Mouse (Mus musculus): Measurements from ENCODE around the gene Dlx3.

Gene Dlx3

DNA sequence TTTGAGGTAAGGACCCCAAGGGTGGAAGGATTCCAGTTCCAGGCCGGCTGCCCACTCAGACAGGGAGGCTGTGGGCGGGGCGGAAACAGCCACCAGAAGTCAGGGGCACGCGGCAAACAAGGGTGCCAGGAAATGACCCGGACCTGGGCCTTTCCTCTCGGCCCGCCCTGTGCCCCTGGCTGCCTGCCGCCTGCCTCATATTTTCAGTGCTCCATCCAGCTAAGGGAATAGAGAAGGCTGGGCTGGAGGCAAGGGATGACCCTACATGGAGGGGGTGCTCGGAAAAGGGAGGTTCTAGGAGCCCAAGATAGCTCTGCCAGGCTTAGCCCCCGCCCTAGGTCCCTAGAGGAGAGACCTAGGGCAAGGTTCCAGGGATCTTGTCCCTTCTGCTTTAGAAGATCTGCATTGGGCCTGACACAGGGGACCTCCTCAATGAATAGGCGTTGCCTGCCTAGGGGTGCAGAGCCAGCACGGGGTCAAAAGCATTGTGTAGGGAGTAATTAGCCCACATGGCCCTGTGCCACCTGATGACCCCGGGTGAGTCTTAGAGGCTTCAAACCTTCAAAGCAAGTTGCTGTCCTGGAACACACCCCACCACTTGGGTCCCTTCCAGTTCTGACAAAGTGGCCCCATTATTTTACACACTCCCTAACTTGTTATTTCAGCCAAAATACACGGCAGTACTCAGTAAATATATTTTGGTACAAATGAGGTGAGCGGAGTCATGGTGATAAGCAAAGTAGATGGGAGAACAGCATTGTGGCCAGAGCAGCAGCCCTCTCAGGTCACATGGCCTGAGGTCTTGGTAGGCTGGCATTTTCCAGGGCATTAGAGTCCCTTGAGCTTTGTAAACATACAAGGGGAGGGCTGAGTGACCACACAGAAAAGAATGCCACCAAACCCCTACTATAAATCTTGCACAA, 30.8 kb upstream of the Dlx3 start:
- peak; percentile 61 for DNase-seq (ENCODE audit: low spot score)

- no peak for DNase-seq (ENCODE audit: low spot score)
These were observed 26.8 kb upstream of the Dlx3 start for GRCm38 (mm10) chr11:95093077-95093476.

DNA sequence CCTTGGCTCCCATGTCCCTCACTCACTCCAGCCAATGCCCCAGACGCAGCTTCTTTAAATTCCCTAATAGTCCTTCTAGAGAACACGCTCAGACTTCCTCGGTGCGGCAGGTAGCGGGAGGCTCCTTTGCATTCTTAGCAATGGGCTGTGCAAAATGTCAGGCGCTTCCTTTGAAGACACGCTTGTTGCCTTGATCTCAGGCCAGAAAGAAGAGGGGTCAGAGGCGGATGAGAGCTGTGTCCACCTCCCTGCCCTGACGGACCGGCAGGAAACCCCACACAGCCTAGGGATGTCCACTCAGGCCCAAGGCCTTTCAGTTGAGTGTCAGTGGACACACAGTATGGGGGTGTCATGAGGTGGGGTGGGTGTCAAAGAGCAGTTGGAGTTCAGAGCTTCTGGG, 24.3 kb upstream of the Dlx3 start:
- no peak for DNase-seq (ENCODE audit: low spot score)

GRCm38 (mm10) chr11:95096608-95097373, 23.1 kb upstream of the Dlx3 start:
- DNase-seq (ENCODE audit: low spot score) = peak; percentile 79

DNA sequence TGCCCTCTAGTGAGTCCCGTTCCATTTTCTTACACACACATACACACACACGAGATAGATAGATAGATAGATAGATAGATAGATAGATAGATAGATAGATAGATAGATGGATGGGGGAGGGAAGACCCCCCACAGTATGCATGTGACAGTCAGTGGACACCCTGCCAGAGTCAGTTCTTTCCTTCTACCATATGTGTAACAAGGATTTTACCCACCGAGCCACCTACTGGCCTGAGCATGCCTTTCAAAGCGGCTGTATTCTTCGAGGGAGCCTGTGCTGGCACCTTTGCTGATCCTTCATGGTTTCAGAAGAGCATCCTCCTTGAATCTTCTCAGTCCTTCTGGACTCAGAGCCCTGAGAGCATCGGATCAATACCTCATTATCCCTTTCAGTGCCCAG, 22.0 kb upstream of the Dlx3 start:
- no peak for DNase-seq (ENCODE audit: low spot score)

DNA sequence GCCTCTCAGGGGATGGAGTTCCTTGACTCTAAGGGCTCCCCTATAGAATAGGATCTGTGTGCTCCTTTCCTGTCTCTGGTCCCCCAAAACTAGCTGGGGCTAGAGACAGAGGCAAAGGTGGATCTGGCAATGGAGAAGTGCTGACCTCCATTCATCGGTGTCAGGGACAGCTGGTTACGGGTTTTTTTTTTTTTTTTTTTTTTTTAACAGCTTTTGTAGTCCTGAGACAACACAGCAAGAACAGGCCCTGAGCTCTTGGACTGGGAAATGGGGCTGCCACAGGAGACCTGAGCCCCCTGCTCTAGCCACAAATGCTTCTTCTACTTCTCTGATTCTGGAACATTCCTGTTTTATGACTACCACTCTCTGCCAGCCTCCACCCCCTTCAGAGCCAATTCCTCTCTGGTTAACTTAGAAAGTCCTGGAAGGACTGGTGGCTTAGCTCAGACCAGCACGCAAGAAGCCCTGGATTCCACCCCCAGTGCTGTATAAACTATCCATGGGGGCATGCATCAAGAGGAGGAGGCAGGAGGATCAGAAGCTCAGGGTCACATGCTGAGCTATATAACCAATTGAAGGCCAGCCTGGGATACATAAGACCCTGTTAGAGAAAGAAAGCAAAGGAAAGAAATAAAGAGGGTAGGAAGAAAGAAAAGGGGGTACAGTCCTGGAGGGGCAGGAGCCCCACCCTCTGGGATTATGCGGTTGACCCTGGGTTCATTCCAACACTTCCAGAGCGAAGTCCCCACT, 21.4 kb upstream of the Dlx3 start:
- DNase-seq (ENCODE audit: low spot score) = no peak

GRCm38 (mm10) chr11:95100393-95100792, 19.5 kb upstream of the Dlx3 start:
- DNase-seq (ENCODE audit: low spot score) = peak; percentile 56

DNA sequence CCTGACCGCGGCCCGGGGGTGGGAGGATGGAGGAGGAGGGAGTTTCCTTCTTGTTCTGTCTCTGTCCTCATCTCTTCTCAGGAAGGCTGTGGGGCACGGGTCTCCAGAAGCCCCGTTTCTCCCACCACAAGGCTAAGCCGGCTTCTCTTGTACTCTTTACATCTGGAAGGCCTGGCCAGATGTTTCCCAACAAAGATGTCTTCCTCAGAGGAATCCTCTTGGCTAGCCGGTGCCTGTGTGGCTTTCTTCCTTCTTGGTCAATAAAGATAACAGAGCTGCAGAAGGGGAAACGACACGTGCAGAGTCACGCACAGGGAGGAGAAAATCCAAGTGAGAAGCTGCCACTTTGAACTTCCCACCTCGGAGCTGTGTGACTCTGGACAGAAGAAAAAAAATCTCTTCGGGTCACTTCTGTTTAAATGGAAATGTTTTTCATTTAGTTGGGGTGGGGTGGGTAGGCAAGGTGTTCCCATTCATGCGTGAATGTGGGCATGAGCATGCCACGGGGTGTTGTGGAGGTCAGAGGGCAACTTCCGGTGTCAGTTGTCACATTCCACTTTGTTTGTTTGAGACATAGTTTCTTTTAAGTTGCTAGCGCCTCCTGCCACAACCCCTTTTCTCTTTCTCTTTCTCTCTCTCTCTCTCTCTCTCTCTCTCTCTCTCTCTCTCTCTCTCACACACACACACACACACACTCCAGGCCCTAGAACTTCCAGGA, 18.7 kb upstream of the Dlx3 start:
- DNase-seq (ENCODE audit: low spot score) = no peak

DNA sequence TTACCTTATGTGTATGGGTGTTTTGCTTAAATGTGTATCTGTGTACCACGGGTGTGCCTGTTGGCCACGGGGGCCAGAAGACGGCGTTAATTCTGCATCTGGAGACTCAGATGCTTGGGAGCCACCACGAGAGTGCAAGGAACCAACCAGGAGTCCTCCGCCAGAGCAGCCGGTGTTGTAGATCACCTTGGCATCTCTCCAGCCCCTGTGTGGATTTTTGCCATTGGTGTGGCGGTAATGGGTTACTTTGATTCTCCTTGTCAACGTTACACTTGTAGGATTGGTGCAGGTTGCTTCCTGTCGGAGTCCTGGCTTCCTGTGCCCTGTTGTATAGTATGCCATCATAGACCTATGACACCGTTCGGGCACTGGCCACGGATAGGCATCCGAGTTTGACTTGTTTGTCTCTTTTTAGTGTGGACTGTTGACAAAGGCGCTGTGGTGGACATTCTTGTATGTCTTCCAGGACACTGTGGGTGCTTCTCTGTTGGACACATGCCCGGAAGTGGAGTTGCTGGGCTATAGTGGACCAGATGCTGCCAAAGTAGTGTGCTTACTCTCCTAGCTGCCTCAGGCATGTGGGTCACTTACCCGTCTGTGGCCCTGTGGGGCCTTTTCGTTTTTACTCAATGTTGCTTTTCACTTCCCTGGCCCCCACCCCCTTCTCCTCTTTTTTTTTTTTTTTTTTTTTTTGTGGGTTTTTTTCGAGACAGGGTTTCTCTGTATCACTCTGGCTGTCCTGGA, 17.6 kb upstream of the Dlx3 start:
- DNase-seq (ENCODE audit: low spot score) = no peak

GRCm38 (mm10) chr11:95104266-95104665, 15.7 kb upstream of the Dlx3 start:
- no peak for DNase-seq (ENCODE audit: low spot score)

- DNase-seq (ENCODE audit: low spot score) = peak; percentile 70
These were observed 14.5 kb upstream of the Dlx3 start for GRCm38 (mm10) chr11:95105274-95105874.

GRCm38 (mm10) chr11:95106440-95107236, 13.3 kb upstream of the Dlx3 start:
- DNase-seq (ENCODE audit: low spot score) = peak; percentile 84

GRCm38 (mm10) chr11:95109000-95109399, 10.9 kb upstream of the Dlx3 start:
- no peak for DNase-seq (ENCODE audit: low spot score)

- no peak for DNase-seq (ENCODE audit: low spot score)
These were observed 9.8 kb upstream of the Dlx3 start for GRCm38 (mm10) chr11:95110081-95110480.

- DNase-seq (ENCODE audit: low spot score) = peak; percentile 73
These were observed 2.9 kb upstream of the Dlx3 start for GRCm38 (mm10) chr11:95117030-95117429.

DNA sequence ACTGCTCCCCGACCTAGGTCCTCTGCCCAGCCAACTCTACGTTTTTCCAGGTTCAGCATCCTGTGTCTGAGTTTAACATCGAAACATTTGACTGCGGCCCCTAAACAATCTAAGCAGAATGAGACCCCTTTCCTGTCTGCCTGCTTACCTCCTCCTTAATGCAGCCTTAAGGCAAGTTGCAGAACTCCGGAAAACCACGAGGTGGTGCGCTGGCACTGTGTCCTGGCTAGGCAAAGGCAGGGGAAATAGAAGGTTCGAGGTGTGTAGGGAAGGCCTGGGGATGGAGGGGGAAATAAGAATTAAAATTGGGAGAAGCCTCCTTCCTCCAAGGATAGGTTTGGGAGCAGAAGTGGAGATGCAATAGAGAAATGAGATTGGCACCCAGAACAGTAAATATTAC, 1.4 kb upstream of the Dlx3 start:
- DNase-seq (ENCODE audit: low spot score) = peak; percentile 82

GRCm38 (mm10) chr11:95120633-95121020, 708 bp downstream of the Dlx3 start:
- no peak for DNase-seq (ENCODE audit: low spot score)

DNA sequence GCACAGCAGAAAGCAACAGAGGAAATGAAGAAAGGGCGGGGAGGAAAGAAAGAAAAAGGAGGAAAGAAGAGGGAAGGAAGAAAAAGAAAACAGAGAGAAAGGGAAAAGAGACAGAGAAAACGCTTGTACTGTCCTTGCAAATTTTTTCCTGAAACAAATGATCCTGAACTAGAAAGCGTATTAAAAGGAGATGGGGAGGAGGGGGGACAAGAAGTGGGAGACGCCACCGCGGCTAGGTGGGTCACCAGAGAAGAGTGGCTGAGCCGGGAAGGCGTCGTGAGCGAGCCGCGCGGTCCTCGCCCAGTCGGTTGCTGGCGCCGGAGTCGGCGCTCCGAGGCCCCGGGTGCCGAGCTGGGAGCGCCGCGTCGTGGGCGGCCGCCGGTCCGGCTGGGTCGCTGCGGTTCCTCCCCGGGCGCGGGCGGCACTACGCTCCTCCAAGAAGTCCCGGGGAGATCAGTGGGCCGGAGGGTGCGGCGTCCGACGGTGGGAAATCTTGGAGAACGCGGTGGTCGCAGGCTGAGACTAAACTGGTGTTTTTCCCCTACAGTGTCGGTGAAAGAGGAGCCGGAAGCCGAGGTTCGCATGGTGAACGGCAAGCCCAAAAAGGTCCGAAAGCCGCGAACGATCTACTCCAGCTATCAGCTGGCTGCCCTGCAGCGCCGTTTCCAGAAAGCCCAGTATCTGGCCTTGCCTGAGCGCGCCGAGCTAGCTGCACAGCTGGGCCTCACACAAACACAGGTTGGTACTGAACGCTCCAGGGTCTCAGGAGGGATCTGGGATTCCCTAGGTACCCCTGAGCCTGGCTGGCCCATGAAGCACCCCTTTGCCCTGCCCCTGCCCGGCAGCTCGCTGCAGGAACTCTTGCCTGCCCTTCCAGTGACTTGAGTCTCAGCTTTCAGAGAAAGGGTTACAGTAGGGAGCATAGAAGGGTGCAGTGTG, 1.5 kb downstream of the Dlx3 start:
- no peak for DNase-seq (ENCODE audit: low spot score)

- DNase-seq (ENCODE audit: low spot score) = no peak
These were observed 2.2 kb downstream of the Dlx3 start for GRCm38 (mm10) chr11:95122100-95122489.

Measured in urinary bladder, postnatal 14 days (tissue).